ENCODE assay signal across 18 mouse cellular contexts in the genomic region with DNA sequence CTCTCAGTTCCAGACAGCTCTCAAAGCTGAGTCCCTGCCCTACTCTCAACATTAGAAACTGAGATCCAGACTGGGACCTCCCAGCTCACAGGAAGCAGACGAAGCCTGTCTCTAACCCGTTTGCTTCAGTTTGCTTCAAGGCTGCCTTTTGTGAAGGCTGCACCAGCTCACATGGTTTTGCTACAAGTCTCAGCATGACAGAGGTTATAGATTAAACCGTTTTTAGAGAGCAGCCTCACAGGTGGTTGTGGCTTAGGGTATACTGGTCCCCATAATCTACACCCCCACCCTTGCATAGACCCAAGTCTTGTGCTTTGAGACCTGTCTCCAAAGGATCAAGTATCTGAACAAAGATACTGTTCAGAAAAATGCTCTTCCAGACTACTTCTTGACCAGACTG.
"Had no signal": no experiment of that assay in that cellular context is flagged by ENCODE, and none has a peak within 500 bp of the region (broad histone marks: within the 10 kb centered on the region; RNA-seq: fewer than 3 reads in every experiment).

No protein-coding gene starts in this region.

- H3K9me3 ChIP-seq: kidney, embryonic 15.5 days; liver, embryonic 13.5 days; megakaryocyte, embryonic 14.5 days; midbrain, embryonic 10.5 days; midbrain, embryonic 13.5 days; neural tube, embryonic 13.5 days; stomach, embryonic 15.5 days had no signal

- H3K36me3 ChIP-seq: kidney, embryonic 15.5 days; liver, embryonic 13.5 days; midbrain, embryonic 10.5 days; neural tube, embryonic 13.5 days; stomach, embryonic 15.5 days had no signal

- H3K4me3 ChIP-seq: kidney, embryonic 15.5 days; liver, embryonic 13.5 days; megakaryocyte, embryonic 14.5 days; midbrain, embryonic 10.5 days; midbrain, embryonic 13.5 days; myocyte; neural tube, embryonic 13.5 days; stomach, embryonic 15.5 days had no signal

- H3K4me1 ChIP-seq: midbrain, embryonic 13.5 days had no signal

- DNase-seq: kidney, adult 2 months; kidney, postnatal 10 days; kidney, postnatal 36 days; liver, embryonic 13.5 days; lung, adult 2 months; lung, postnatal 36 days; right cerebral cortex, postnatal 25 days; spleen, adult 18-20 months had no signal

- H3K4me2 ChIP-seq: kidney, embryonic 15.5 days; liver, embryonic 13.5 days; midbrain, embryonic 13.5 days; neural tube, embryonic 13.5 days; stomach, embryonic 15.5 days had no signal

- H3K9ac ChIP-seq: kidney, embryonic 15.5 days; liver, embryonic 13.5 days; midbrain, embryonic 13.5 days; neural tube, embryonic 13.5 days; stomach, embryonic 15.5 days had no signal

- H3K27ac ChIP-seq: kidney, embryonic 15.5 days; liver, embryonic 13.5 days; midbrain, embryonic 10.5 days; midbrain, embryonic 13.5 days; neural tube, embryonic 13.5 days; stomach, embryonic 15.5 days had no signal

- H3K27me3 ChIP-seq: kidney, embryonic 15.5 days; liver, embryonic 13.5 days; megakaryocyte, embryonic 14.5 days; midbrain, embryonic 13.5 days; neural tube, embryonic 13.5 days; stomach, embryonic 15.5 days had no signal

- ATAC-seq: intestine, postnatal 0 days; lung, postnatal 0 days; midbrain, embryonic 13.5 days; midbrain, embryonic 16.5 days had no signal
